Mouse (Mus musculus): ENCODE measurements around the gene D3Ertd254e. TPM values are rescaled to one million over a fixed set of nuclear protein-coding genes. Genes with fewer than 3 reads are reported as not detected.
"Not testable (repeated sequence)": the region's sequence is repeated elsewhere in the genome, so short reads cannot be mapped to it uniquely, and the experiment has no call there.

Gene D3Ertd254e
- polyA plus RNA-seq (2016; fragmentation: Nextera tagmentation; extraction: Ambion mirVana): 7.1 and 7.5 TPM in 2 replicates

GRCm38 (mm10) chr3:36150934-36151686 lies at the start of gene D3Ertd254e:
D3Ertd254e (plus strand) TSS chr3:36151017.
- no peaks in the 10 kb centered on the region for H3K27me3 ChIP-seq (ENCODE audit: insufficient read depth, poor library complexity, severe bottlenecking)
- peak; percentile 90 for DNase-seq (ENCODE audit: low spot score)
- H3K4me1 ChIP-seq (replicated peaks): peaks cover 30% of the 10 kb centered on the region
- no peaks in the 10 kb centered on the region for H3K36me3 ChIP-seq
- H3K9me3 ChIP-seq: no peaks in the 10 kb centered on the region
- H3K27ac ChIP-seq: peak within 1 kb of the TSS; percentile 96
- H3K4me3 ChIP-seq: peak within 1 kb of the TSS; percentile 87
- WGBS: under 1% methylated on average over 54 of the region's 54 CpGs

DNA sequence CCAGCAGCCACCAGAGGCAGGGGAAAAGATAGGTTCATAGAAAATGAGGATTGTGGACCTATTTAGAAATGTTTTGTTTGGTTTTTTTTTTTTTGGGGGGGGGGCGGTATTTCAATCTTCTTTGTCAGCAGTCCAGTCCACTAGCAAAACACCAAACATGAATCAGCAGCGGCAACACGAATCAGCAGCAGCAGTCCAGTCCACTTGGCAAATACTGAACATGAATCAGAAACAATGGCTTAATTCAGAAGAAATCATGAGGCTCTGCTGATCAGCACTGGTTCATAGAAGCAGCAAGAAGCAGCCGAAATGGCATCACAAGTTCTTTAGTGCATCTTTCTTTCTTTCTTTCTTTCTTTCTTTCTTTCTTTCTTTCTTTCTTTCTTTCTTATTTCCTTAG lies 34.7 kb upstream of the D3Ertd254e start:
- no peaks in the 10 kb centered on the region for H3K36me3 ChIP-seq
- H3K27ac ChIP-seq: no peak overlapping the region
- H3K9me3 ChIP-seq: no peaks in the 10 kb centered on the region
- 77% methylated on average over 4 of the region's 4 CpGs for WGBS
- no peak overlapping the region for H3K4me3 ChIP-seq
- DNase-seq (ENCODE audit: low spot score): no peak
- H3K4me1 ChIP-seq (replicated peaks): no peaks in the 10 kb centered on the region
- no peaks in the 10 kb centered on the region for H3K27me3 ChIP-seq (ENCODE audit: insufficient read depth, poor library complexity, severe bottlenecking)

- H3K36me3 ChIP-seq: no peaks in the 10 kb centered on the region
- no peak overlapping the region for H3K4me3 ChIP-seq
- peaks cover 8% of the 10 kb centered on the region for H3K9me3 ChIP-seq
- H3K27me3 ChIP-seq (ENCODE audit: insufficient read depth, poor library complexity, severe bottlenecking): no peaks in the 10 kb centered on the region
- DNase-seq (ENCODE audit: low spot score): no peak
- no peaks in the 10 kb centered on the region for H3K4me1 ChIP-seq (replicated peaks)
- no peak overlapping the region for H3K27ac ChIP-seq
Measured at GRCm38 (mm10) chr3:36119684-36120548, 30.9 kb upstream of the D3Ertd254e start.

DNA sequence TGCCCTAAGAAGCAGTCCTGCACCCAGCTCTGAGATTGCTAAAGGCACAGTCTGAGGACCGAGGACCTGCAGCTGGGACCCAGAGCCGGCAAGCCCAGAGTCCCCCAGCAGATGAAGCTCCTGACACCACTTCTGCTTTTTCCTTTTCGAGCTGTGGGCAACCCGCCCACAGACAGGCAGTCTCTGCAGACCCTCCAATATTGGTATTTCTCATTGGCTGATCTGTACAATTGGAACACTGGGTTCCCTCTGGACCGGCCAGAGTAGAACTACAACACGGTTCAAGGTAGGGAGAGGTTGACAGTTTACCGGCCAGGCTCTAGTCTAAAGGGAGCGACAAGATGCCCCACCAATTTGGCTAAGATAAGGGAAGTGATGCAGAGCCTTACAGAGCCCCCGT lies 24.6 kb upstream of the D3Ertd254e start:
- not testable (repeated sequence) for H3K27ac ChIP-seq; H3K4me3 ChIP-seq; H3K27me3 ChIP-seq (ENCODE audit: insufficient read depth, poor library complexity, severe bottlenecking); H3K4me1 ChIP-seq (replicated peaks); H3K9me3 ChIP-seq; H3K36me3 ChIP-seq; DNase-seq (ENCODE audit: low spot score)
- WGBS: 95% methylated on average over 9 of the region's 9 CpGs

GRCm38 (mm10) chr3:36136152-36136551 lies 14.7 kb upstream of the D3Ertd254e start:
- H3K9me3 ChIP-seq: 0 out of 2 replicates have a peak, but pooled peaks cover 2% of the 10 kb centered on the region
- no peaks in the 10 kb centered on the region for H3K27me3 ChIP-seq (ENCODE audit: insufficient read depth, poor library complexity, severe bottlenecking)
- no peaks in the 10 kb centered on the region for H3K36me3 ChIP-seq
- no peak overlapping the region for H3K4me3 ChIP-seq
- no peaks in the 10 kb centered on the region for H3K4me1 ChIP-seq (replicated peaks)
- no peak overlapping the region for H3K27ac ChIP-seq
- DNase-seq (ENCODE audit: low spot score): no peak

DNA sequence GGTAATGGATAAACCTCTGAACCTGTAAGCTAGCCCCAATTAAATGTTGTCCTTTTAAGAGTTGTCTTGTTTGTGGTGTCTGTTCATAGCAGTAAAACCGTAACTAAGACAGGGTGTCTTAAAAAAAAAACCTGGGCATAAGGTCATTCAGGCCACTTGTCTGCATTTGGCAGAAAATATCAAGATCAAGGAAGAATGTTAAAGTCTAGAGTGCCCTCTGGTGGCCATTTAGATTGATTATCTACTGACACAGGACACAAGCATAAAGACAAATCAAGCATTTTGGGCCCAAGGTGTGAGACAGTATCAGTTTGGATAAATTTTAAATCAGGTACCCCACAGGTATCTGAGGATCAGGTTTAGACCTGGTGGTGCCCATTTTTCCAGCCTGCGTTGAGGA lies 13.3 kb upstream of the D3Ertd254e start:
- H3K4me3 ChIP-seq: no peak overlapping the region
- H3K9me3 ChIP-seq: 0 out of 2 replicates have a peak, but pooled peaks cover 5% of the 10 kb centered on the region
- H3K27ac ChIP-seq: no peak overlapping the region
- 50% methylated on average over 2 of the region's 2 CpGs for WGBS
- no peaks in the 10 kb centered on the region for H3K4me1 ChIP-seq (replicated peaks)
- DNase-seq (ENCODE audit: low spot score): no peak
- H3K27me3 ChIP-seq (ENCODE audit: insufficient read depth, poor library complexity, severe bottlenecking): no peaks in the 10 kb centered on the region
- no peaks in the 10 kb centered on the region for H3K36me3 ChIP-seq

DNA sequence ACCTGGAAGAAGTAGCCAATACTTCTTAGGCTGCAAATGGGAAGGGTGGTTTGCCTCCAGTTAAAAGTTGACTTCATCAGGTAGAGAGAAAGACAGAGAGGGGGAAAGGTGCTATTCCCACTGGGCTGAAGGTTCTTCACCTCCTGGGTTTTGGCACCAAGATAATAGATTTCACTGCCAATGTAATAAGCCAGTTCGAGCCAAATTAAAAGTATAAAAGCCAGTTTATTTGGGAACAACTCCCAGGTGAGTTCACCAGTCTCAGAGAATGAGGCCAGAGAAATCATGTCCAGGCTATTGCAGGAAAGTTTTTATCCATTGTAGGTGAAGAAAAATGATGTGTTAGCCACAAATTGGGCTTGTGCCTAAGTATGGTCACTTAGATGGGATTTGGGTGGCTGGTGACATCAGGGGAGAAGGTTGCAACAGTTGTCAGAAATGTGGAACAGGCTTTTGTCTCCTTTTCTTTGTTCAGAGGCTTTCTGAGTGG lies 12.6 kb upstream of the D3Ertd254e start:
- H3K9me3 ChIP-seq: 0 out of 2 replicates have a peak, but pooled peaks cover 5% of the 10 kb centered on the region
- H3K36me3 ChIP-seq: no peaks in the 10 kb centered on the region
- H3K27ac ChIP-seq: no peak overlapping the region
- DNase-seq (ENCODE audit: low spot score): no peak
- 80% methylated on average over 1 of the region's 1 CpGs for WGBS
- H3K27me3 ChIP-seq (ENCODE audit: insufficient read depth, poor library complexity, severe bottlenecking): no peaks in the 10 kb centered on the region
- no peak overlapping the region for H3K4me3 ChIP-seq
- H3K4me1 ChIP-seq (replicated peaks): no peaks in the 10 kb centered on the region

DNA sequence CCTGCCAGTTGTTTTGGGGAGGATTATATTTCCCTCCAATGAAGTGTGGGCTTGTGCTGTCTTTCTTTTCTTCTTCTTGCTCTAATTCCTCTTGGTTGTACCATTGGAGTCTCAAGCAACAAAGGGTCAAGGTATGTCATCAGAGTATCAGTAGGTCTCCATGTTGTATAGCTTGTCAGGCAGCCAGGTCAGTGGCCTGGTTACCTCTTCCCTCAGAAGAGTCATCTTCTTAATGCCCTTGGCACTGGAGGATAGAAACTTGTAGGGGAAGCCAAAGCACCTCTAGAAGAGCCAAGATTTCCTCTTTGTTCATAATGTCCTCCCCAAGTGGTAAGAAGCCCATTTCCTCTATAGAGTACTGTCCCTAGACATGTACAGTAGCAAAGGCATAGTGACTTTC lies 11.8 kb upstream of the D3Ertd254e start:
- no peak overlapping the region for H3K4me3 ChIP-seq
- H3K27ac ChIP-seq: no peak overlapping the region
- no peaks in the 10 kb centered on the region for H3K36me3 ChIP-seq
- DNase-seq (ENCODE audit: low spot score): no peak
- no peaks in the 10 kb centered on the region for H3K27me3 ChIP-seq (ENCODE audit: insufficient read depth, poor library complexity, severe bottlenecking)
- H3K4me1 ChIP-seq (replicated peaks): no peaks in the 10 kb centered on the region
- 0 out of 2 replicates have a peak, but pooled peaks cover 5% of the 10 kb centered on the region for H3K9me3 ChIP-seq

DNA sequence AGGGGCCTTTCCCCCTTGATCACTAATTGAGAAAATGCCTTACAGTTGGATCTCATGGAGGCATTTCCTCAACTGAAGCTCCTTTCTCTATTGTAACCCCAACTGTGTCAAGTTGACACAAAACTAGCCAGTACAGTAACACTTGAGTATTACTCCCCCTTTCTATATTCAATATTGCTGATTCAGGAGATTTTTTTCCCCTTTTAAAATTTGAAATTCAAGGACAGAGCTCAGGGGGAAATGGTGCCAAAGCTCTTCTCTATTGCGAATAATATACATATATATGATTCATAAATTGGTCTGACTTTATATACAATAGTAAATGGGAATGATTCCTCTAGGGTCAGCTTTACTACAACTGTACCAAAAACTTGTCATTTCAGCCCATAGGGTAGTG lies 282 bp upstream of the D3Ertd254e start:
- H3K27ac ChIP-seq: peak overlapping the region; percentile 96; the same call in 1 of the 2 replicates
- WGBS: 2% methylated on average over 1 of the region's 1 CpGs
- DNase-seq (ENCODE audit: low spot score): no peak

DNA sequence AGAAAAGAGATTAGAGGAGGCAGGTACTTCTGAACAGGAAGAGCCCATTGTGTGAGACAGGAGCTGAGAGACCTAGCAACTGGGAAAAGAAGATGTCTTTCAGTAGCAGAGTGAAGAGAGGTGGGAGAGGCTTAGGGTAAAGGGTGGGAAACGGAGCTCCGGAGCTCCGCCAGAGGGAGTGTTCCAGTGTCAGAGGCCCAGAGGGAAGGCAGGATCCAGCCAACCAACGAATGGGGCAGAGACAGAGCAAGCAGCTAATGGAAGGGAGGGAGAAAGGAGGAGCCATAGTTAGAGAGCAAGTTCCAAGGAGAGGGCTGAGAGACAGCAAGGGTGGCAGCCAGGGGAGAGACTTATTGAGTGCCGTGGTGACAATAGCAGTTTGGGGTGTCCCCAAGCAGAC lies 4.5 kb downstream of the D3Ertd254e start:
- DNase-seq (ENCODE audit: low spot score): peak; percentile 6
- peaks cover 30% of the 10 kb centered on the region for H3K4me1 ChIP-seq (replicated peaks)
- 35% methylated on average over 5 of the region's 5 CpGs for WGBS
- no peak overlapping the region for H3K4me3 ChIP-seq
- H3K36me3 ChIP-seq: peaks cover 14% of the 10 kb centered on the region
- H3K27me3 ChIP-seq (ENCODE audit: insufficient read depth, poor library complexity, severe bottlenecking): no peaks in the 10 kb centered on the region
- no peak overlapping the region for H3K27ac ChIP-seq
- peaks cover 9% of the 10 kb centered on the region for H3K9me3 ChIP-seq

More for the DNA sequence above, 282 bp upstream of the D3Ertd254e start:
- peak overlapping the region; percentile 87 for H3K4me3 ChIP-seq
- no peaks in the 10 kb centered on the region for H3K9me3 ChIP-seq
- H3K4me1 ChIP-seq (replicated peaks): peaks cover 29% of the 10 kb centered on the region
- H3K36me3 ChIP-seq: no peaks in the 10 kb centered on the region
- H3K27me3 ChIP-seq (ENCODE audit: insufficient read depth, poor library complexity, severe bottlenecking): no peaks in the 10 kb centered on the region

DNA sequence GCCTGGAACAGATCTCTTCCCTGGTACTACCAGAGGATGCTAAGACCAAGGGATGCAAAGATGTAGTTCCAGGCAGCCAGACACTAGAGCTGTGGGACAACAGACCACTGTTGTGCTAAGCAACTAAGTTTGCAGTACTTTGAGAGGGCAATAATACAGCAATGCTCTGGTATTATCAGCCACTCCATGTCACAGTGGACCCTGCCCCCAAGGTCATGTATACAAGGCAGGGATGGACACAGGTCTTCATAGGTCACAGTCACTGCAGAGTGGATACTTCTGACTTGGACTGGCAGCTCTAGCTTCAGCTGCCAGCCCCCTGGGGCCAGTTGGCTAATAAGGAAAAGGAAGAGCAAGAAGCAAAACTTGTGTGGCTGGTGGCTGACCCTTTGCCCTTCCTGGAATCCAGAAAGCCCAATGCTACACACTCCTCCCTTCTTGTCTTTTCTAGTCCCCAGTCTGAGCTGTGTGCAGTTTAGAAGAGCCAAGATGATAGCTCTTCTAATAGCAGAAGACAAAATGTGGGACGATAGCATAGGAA lies 19.9 kb downstream of the D3Ertd254e start:
- no peak for DNase-seq (ENCODE audit: low spot score)
- Histone ChIP-seq H3K4me1 (replicated peaks) (0 out of 2 replicates have a peak, but pooled peaks cover 4% of the 10 kb centered on the region), H3K4me3 (no peak overlapping the region), H3K27me3 (ENCODE audit: insufficient read depth, poor library complexity, severe bottlenecking) (no peaks in the 10 kb centered on the region), H3K27ac (no peak overlapping the region), H3K36me3 (peaks cover 40% of the 10 kb centered on the region), H3K9me3 (peaks cover 3% of the 10 kb centered on the region; the same call in 1 of the 2 replicates)
- WGBS: 83% methylated on average over 1 of the region's 1 CpGs

DNA sequence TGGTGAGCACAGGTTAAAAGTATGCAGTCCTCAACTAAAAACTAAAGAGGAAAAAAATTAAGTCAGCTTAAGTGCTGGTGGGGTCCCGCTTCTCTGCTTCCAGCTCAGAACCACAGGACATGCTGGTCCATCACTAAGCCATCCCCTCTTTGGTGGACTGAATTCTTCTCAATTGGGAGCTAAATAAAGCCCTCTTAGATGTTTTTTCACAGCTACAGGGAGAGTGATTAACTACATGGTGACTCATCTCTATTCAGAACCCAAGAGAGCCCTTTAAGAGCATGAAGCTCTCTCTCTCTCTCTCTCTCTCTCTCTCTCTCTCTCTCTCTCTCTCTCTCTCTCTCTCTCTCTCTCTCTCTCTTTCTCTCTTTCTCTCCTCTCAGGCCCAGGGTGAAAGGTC lies 20.5 kb downstream of the D3Ertd254e start:
- 89% methylated on average over 1 of the region's 1 CpGs for WGBS
- H3K9me3 ChIP-seq: no peaks in the 10 kb centered on the region
- no peaks in the 10 kb centered on the region for H3K27me3 ChIP-seq (ENCODE audit: insufficient read depth, poor library complexity, severe bottlenecking)
- peaks cover 34% of the 10 kb centered on the region for H3K36me3 ChIP-seq
- H3K27ac ChIP-seq: no peak overlapping the region
- no peak overlapping the region for H3K4me3 ChIP-seq
- DNase-seq (ENCODE audit: low spot score): no peak
- 0 out of 2 replicates have a peak, but pooled peaks cover 4% of the 10 kb centered on the region for H3K4me1 ChIP-seq (replicated peaks)
